9 mouse cellular contexts compared by ENCODE assay signal in genomic region chr15:59783393-59783781, GRCm38 (mm10).
A peak's percentile ranks its signal among the peaks of the same experiment; 100 is the strongest.
DNase-seq lines count a peak whose midpoint lies in the region; ATAC-seq and TF ChIP-seq lines count a peak whose summit lies in the region.
"Had no signal": no experiment of that assay in that cellular context is flagged by ENCODE, and none has a peak within 500 bp of the region (broad histone marks: within the 10 kb centered on the region; RNA-seq: fewer than 3 reads in every experiment).

No protein-coding gene starts in this region.

- no peak overlapping the region for H3K9ac ChIP-seq in liver, embryonic 16.5 days (ENCODE audit: low read depth, low read length)
- H3K9ac ChIP-seq: liver, embryonic 14.5 days had no signal

- peaks cover 19% of the 10 kb centered on the region for H3K4me1 ChIP-seq in liver, embryonic 16.5 days (ENCODE audit: control insufficient read depth, low read depth, low read length)

- no peak overlapping the region for H3K4me2 ChIP-seq in liver, embryonic 16.5 days (ENCODE audit: low read depth, low read length)

- H3K36me3 ChIP-seq in liver, embryonic 16.5 days (ENCODE audit: control insufficient read depth, insufficient read depth), result no peaks in the 10 kb centered on the region

- no peak for ATAC-seq in liver, embryonic 16.5 days (ENCODE audit: low read depth)

- intact Hi-C loops in gastrocnemius, adult 2 months (cut with DNase I), result loop anchor here (5.0 kb wide), 1 partner anchor 96 kb away; no protein-coding TSS in a partner anchor
- intact Hi-C loops in gastrocnemius, postnatal 14 days (cut with DNase I; ENCODE audit: low total_unique reads), result no loop called here

- 10% methylated on average over 5 of the region's 6 CpGs for WGBS in liver, embryonic 16.5 days (ENCODE audit: insufficient replicate concordance)

- no peaks in the 10 kb centered on the region for H3K27me3 ChIP-seq in liver, embryonic 16.5 days (ENCODE audit: control insufficient read depth, insufficient read depth, low read depth, low read length)

- no peaks in the 10 kb centered on the region for H3K9me3 ChIP-seq in liver, embryonic 16.5 days (replicated peaks; ENCODE audit: control insufficient read depth, low read length)

- no peak overlapping the region for H3K4me3 ChIP-seq in gastrocnemius, adult 2 months
- H3K4me3 ChIP-seq in liver, embryonic 16.5 days (ENCODE audit: low read depth, low read length), result no peak overlapping the region

- no peak for TF ChIP-seq CTCF in gastrocnemius, adult 2 months (IDR thresholded peaks at IDR 0.05)

- peak overlapping the region; percentile 31; the same call in 1 of the 2 replicates for H3K27ac ChIP-seq in gastrocnemius, adult 2 months
- H3K27ac ChIP-seq in liver, embryonic 16.5 days (ENCODE audit: low read length), result peak overlapping the region; percentile 80
- H3K27ac ChIP-seq: liver, embryonic 14.5 days had no signal

- no peak for DNase-seq in gastrocnemius, adult 2 months
- DNase-seq in gastrocnemius, postnatal 14 days, result no peak
- DNase-seq in right cerebral cortex, postnatal 4 days, result peak; percentile 6
- no peak for DNase-seq in right cerebral cortex, postnatal 25 days
- no peak for DNase-seq in frontal cortex, adult 2 months (ENCODE audit: extremely low spot score in 1 of 2, low spot score in 1 of 2)
- DNase-seq in thymus, postnatal 4 days, result no peak
- DNase-seq in testis, postnatal 14 days (ENCODE audit: low spot score), result no peak
